Mouse (Mus musculus): ENCODE data around the gene Shoc2. TPM values are rescaled to one million over a fixed set of nuclear protein-coding genes. Genes with fewer than 3 reads are reported as not detected.
"Not testable (repeated sequence)": the region's sequence is repeated elsewhere in the genome, so short reads cannot be mapped to it uniquely, and the experiment has no call there.

Shoc2 gene
- polyA plus RNA-seq, 1 experiment from 2014 or later, result 43.1 TPM

GRCm38 (mm10) chr19:53903507-53904321 lies 40.4 kb upstream of the Shoc2 start:
- peak overlapping the region; percentile 68 for H3K4me2 ChIP-seq (replicated peaks; ENCODE audit: low read depth, low read length)
- peak; percentile 41 for ATAC-seq (ENCODE audit: low FRiP score, low TSS enrichment)
- no peaks in the 10 kb centered on the region for H3K36me3 ChIP-seq (ENCODE audit: insufficient read depth, low read length)
- WGBS, result under 1% methylated on average over 57 of the region's 83 CpGs
- H3K9me3 ChIP-seq (ENCODE audit: low read length), result no peaks in the 10 kb centered on the region
- peak overlapping the region; percentile 93 for H3K27ac ChIP-seq (ENCODE audit: low read length)
- no peaks in the 10 kb centered on the region for H3K27me3 ChIP-seq (ENCODE audit: insufficient read depth, low read length)
- peak overlapping the region; percentile 98 for H3K9ac ChIP-seq (replicated peaks; ENCODE audit: low read length)
- H3K4me1 ChIP-seq (ENCODE audit: insufficient read depth, low read length), result peaks cover 25% of the 10 kb centered on the region
- peak overlapping the region; percentile 94 for H3K4me3 ChIP-seq (ENCODE audit: low read length)

GRCm38 (mm10) chr19:53904833-53905480 lies 39.1 kb upstream of the Shoc2 start:
- 54% methylated on average over 7 of the region's 7 CpGs for WGBS
- no peak for ATAC-seq (ENCODE audit: low FRiP score, low TSS enrichment)
- Histone ChIP-seq H3K27ac (ENCODE audit: low read length) (no peak overlapping the region), H3K4me3 (ENCODE audit: low read length) (peak overlapping the region; percentile 94), H3K9me3 (ENCODE audit: low read length) (no peaks in the 10 kb centered on the region), H3K4me2 (replicated peaks; ENCODE audit: low read depth, low read length) (peak overlapping the region; percentile 68), H3K4me1 (ENCODE audit: insufficient read depth, low read length) (peaks cover 25% of the 10 kb centered on the region), H3K27me3 (ENCODE audit: insufficient read depth, low read length) (no peaks in the 10 kb centered on the region), H3K36me3 (ENCODE audit: insufficient read depth, low read length) (peaks cover 8% of the 10 kb centered on the region; the same call in 1 of the 2 replicates), H3K9ac (replicated peaks; ENCODE audit: low read length) (0 out of 2 replicates have a peak overlapping the region, but pooled peaks have one; percentile 48)

DNA sequence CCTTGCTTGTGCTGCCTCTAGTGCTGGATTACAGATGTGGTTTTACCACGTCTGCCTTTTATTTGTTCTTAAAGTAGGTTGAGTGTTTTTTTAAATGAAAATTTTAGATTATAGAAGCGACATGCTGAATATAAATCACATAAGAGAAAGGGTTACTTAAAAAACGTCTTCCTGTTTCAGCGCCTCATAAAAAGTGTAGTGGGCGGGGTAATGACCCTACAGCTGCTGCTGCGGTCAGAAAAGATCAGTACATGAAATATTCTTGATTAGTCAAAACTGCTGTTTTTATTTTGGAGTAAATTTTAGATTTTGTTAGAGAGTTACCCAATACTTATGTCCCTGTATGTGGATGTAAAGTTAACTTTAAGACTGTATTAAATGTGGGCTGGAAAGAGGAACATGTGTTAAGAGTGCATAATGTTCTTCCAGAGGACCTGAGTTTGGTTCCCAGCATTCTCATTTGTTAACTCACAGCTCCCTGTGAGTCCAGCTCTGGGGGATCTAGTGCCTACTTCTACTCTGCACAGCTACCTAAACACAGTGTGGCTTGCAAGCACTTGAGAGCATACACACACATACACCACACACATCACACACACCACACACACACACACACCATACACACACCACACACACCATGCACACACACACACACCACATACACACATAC lies 37.9 kb upstream of the Shoc2 start:
- 0 out of 2 replicates have a peak overlapping the region, but pooled peaks have one; percentile 22 for H3K4me3 ChIP-seq (ENCODE audit: low read length)
- H3K4me2 ChIP-seq (replicated peaks; ENCODE audit: low read depth, low read length), result peak overlapping the region; percentile 68
- ATAC-seq (ENCODE audit: low FRiP score, low TSS enrichment), result no peak
- H3K36me3 ChIP-seq (ENCODE audit: insufficient read depth, low read length), result peaks cover 10% of the 10 kb centered on the region; the same call in 1 of the 2 replicates
- WGBS, result 23% methylated on average over 6 of the region's 6 CpGs
- no peaks in the 10 kb centered on the region for H3K27me3 ChIP-seq (ENCODE audit: insufficient read depth, low read length)
- H3K9me3 ChIP-seq (ENCODE audit: low read length), result no peaks in the 10 kb centered on the region
- H3K9ac ChIP-seq (replicated peaks; ENCODE audit: low read length), result no peak overlapping the region
- H3K4me1 ChIP-seq (ENCODE audit: insufficient read depth, low read length), result peaks cover 25% of the 10 kb centered on the region
- 0 out of 2 replicates have a peak overlapping the region, but pooled peaks have one; percentile 24 for H3K27ac ChIP-seq (ENCODE audit: low read length)

DNA sequence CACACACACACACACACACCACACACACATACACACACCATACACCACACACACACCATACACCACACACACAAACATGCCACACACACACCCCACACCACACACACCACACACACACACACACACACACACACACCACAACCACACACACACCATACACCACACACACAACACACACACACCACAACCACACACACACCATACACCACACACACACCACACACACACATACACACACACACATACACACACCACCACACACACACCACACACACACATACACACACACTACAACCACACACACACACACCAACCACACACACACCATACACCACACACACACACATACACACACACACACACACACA lies 37.4 kb upstream of the Shoc2 start:
- H3K9ac ChIP-seq (replicated peaks; ENCODE audit: low read length); H3K36me3 ChIP-seq (ENCODE audit: insufficient read depth, low read length); H3K27ac ChIP-seq (ENCODE audit: low read length); H3K4me3 ChIP-seq (ENCODE audit: low read length); H3K27me3 ChIP-seq (ENCODE audit: insufficient read depth, low read length); H3K9me3 ChIP-seq (ENCODE audit: low read length); H3K4me2 ChIP-seq (replicated peaks; ENCODE audit: low read depth, low read length); ATAC-seq (ENCODE audit: low FRiP score, low TSS enrichment): not testable (repeated sequence)
- H3K4me1 ChIP-seq (ENCODE audit: insufficient read depth, low read length), result peaks cover 25% of the 10 kb centered on the region

DNA sequence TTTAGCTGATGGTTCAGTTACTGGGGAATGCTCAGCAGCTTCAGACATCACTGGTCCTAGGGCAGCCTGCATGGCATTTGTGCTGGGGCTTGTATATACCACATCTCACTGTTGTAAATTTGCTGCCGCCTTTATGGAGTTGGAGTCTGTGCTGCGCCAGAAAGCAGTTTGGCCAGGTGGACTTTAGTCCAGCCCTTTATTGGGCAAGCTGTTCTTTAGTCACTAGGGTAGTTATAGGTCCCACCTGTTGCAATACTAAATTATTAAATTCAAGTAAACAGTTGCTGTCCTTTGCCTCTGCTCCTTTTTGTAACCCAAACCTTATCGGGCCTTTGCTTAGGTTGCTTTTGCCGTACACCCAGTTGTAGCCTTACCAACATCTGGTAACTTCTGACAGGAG lies 29.2 kb upstream of the Shoc2 start:
- Histone ChIP-seq H3K9ac (replicated peaks; ENCODE audit: low read length) (no peak overlapping the region), H3K27me3 (ENCODE audit: insufficient read depth, low read length) (no peaks in the 10 kb centered on the region), H3K4me1 (ENCODE audit: insufficient read depth, low read length) (no peaks in the 10 kb centered on the region), H3K4me2 (replicated peaks; ENCODE audit: low read depth, low read length) (no peak overlapping the region), H3K4me3 (ENCODE audit: low read length) (no peak overlapping the region), H3K9me3 (ENCODE audit: low read length) (no peaks in the 10 kb centered on the region), H3K36me3 (ENCODE audit: insufficient read depth, low read length) (peaks cover 62% of the 10 kb centered on the region), H3K27ac (ENCODE audit: low read length) (no peak overlapping the region)
- ATAC-seq (ENCODE audit: low FRiP score, low TSS enrichment), result no peak
- 96% methylated on average over 4 of the region's 4 CpGs for WGBS

GRCm38 (mm10) chr19:53919541-53919940 lies 24.6 kb upstream of the Shoc2 start:
- Histone ChIP-seq H3K4me1 (ENCODE audit: insufficient read depth, low read length) (no peaks in the 10 kb centered on the region), H3K27ac (ENCODE audit: low read length) (no peak overlapping the region), H3K27me3 (ENCODE audit: insufficient read depth, low read length) (no peaks in the 10 kb centered on the region), H3K4me3 (ENCODE audit: low read length) (no peak overlapping the region), H3K4me2 (replicated peaks; ENCODE audit: low read depth, low read length) (no peak overlapping the region), H3K9me3 (ENCODE audit: low read length) (peaks cover 4% of the 10 kb centered on the region; the same call in 1 of the 2 replicates), H3K36me3 (ENCODE audit: insufficient read depth, low read length) (peaks cover 62% of the 10 kb centered on the region), H3K9ac (replicated peaks; ENCODE audit: low read length) (no peak overlapping the region)
- WGBS, result 92% methylated on average over 10 of the region's 10 CpGs
- ATAC-seq (ENCODE audit: low FRiP score, low TSS enrichment), result no peak

DNA sequence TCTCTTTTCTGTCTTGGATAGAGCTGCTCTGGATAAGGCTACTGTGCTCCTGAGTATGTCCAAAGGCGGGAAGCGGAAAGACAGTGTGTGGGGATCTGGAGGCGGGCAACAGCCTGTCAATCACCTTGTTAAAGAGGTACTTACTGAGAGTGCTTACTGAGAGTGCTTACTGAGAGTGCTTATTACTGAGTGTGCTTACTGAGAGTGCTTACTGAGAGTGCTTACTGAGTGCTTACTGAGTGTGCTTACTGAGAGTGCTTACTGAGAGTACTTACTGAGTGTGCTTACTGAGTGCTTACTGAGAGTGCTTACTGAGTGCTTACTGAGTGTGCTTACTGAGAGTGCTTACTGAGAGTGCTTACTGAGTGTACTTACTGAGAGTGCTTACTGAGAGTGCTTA lies 22.1 kb upstream of the Shoc2 start:
- WGBS, result 93% methylated on average over 3 of the region's 3 CpGs
- not testable (repeated sequence) for H3K27ac ChIP-seq (ENCODE audit: low read length); H3K9me3 ChIP-seq (ENCODE audit: low read length); H3K4me2 ChIP-seq (replicated peaks; ENCODE audit: low read depth, low read length); H3K4me3 ChIP-seq (ENCODE audit: low read length); H3K4me1 ChIP-seq (ENCODE audit: insufficient read depth, low read length); H3K9ac ChIP-seq (replicated peaks; ENCODE audit: low read length); H3K27me3 ChIP-seq (ENCODE audit: insufficient read depth, low read length); ATAC-seq (ENCODE audit: low FRiP score, low TSS enrichment)
- peaks cover 49% of the 10 kb centered on the region for H3K36me3 ChIP-seq (ENCODE audit: insufficient read depth, low read length)

DNA sequence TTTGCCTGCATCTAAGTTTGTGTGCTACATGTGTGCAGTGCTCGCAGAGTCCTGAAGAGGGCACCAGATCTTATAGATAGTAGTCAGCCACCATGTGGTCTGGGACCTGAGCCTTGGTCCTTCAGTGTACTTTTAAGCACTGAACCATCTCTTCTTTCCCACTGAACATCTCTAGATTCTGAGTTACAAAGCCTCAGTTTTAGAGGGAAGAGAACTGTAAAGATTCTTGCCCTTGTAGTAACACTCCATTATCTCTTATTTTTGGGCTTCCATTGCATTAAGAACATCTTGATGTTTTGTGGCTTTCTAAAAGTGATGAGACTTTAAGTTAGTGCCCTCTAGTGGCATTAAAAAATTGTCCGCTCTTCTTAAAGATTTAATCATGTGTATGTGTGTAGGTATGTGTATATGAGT lies 18.8 kb upstream of the Shoc2 start:
- H3K9me3 ChIP-seq (ENCODE audit: low read length), result peaks cover 7% of the 10 kb centered on the region; the same call in 1 of the 2 replicates
- no peak for ATAC-seq (ENCODE audit: low FRiP score, low TSS enrichment)
- 79% methylated on average over 2 of the region's 2 CpGs for WGBS
- no peaks in the 10 kb centered on the region for H3K27me3 ChIP-seq (ENCODE audit: insufficient read depth, low read length)
- no peak overlapping the region for H3K4me2 ChIP-seq (replicated peaks; ENCODE audit: low read depth, low read length)
- no peaks in the 10 kb centered on the region for H3K4me1 ChIP-seq (ENCODE audit: insufficient read depth, low read length)
- no peak overlapping the region for H3K27ac ChIP-seq (ENCODE audit: low read length)
- H3K9ac ChIP-seq (replicated peaks; ENCODE audit: low read length), result no peak overlapping the region
- H3K4me3 ChIP-seq (ENCODE audit: low read length), result no peak overlapping the region
- peaks cover 43% of the 10 kb centered on the region for H3K36me3 ChIP-seq (ENCODE audit: insufficient read depth, low read length)

GRCm38 (mm10) chr19:53926705-53927104 lies 17.4 kb upstream of the Shoc2 start:
- no peak overlapping the region for H3K4me2 ChIP-seq (replicated peaks; ENCODE audit: low read depth, low read length)
- H3K9ac ChIP-seq (replicated peaks; ENCODE audit: low read length), result no peak overlapping the region
- H3K4me1 ChIP-seq (ENCODE audit: insufficient read depth, low read length), result no peaks in the 10 kb centered on the region
- H3K27me3 ChIP-seq (ENCODE audit: insufficient read depth, low read length), result no peaks in the 10 kb centered on the region
- peaks cover 41% of the 10 kb centered on the region for H3K36me3 ChIP-seq (ENCODE audit: insufficient read depth, low read length)
- ATAC-seq (ENCODE audit: low FRiP score, low TSS enrichment), result no peak
- WGBS, result 89% methylated on average over 1 of the region's 1 CpGs
- H3K27ac ChIP-seq (ENCODE audit: low read length), result no peak overlapping the region
- no peak overlapping the region for H3K4me3 ChIP-seq (ENCODE audit: low read length)
- H3K9me3 ChIP-seq (ENCODE audit: low read length), result peaks cover 7% of the 10 kb centered on the region; the same call in 1 of the 2 replicates
